Mouse (Mus musculus): Measurements from ENCODE around the gene Ear1.
"Not testable (repeated sequence)": the region's sequence is repeated elsewhere in the genome, so short reads cannot be mapped to it uniquely, and the experiment has no call there.

Gene Ear1

DNA sequence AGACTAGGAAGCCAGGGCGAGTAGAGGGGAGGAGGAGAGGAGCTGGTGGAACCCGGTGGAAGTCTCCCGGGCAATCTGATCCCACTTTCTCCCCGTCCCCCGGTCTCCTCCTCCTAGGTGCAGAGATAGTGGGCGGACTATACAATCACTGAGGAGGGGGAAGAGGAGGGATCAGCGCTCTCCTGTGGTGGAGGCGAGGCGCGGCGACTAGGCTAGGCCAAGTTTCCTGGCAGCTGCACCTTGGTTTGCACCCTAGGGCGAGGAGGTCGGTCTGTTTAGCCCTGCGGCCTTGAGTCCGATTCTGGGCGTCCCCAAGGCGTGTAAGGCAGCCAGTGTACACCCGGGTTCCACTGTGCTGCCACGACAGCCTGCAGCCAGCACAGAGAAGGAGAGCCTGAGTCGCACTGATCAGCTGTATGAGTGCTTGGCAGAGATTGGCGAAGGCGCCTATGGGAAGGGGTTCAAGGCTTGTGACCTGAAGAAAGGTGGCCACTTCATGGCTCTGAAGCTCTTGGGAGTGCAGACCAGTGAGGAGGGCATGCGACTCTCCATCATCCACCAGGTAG lies 78.3 kb downstream of the Ear1 start:
- DNase-seq (ENCODE audit: low read depth, low spot score): not testable (repeated sequence)

- no peak for DNase-seq (ENCODE audit: low read depth, low spot score)
Measured at GRCm38 (mm10) chr14:43796069-43796904, 79.0 kb downstream of the Ear1 start.

DNA sequence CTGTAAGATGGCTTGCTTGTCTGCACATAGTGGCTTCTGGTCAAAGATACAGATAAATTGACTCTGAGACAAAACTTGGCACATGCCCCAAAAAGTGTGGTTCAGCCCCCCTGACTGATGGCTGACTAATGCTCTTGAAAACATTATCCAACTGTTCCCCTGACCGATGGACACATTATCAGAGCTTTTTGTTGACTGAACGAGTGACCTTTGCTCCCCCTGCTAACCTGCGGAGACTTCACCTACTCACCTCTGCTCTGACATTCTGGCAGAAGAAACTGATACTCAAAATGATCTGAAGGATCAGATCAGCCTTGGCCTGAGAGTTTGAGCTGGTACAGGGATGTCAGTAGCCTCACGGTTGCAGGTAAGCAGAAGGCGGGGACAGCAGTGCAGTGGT lies 81.5 kb downstream of the Ear1 start:
- DNase-seq (ENCODE audit: low read depth, low spot score): not testable (repeated sequence)

GRCm38 (mm10) chr14:43784645-43785044 lies 90.7 kb downstream of the Ear1 start, which contains the start of gene Gm8180:
Gene Gm8180 (minus strand): TSS chr14:43784745.
- DNase-seq (ENCODE audit: low read depth, low spot score): not testable (repeated sequence)

Measured in c-Kit-negative CD71-positive TER-119-positive erythroid progenitor cells, embryonic 14.5 days (primary cell).